Mouse (Mus musculus) right cerebral cortex, postnatal 25 days (tissue): ENCODE results near the gene Gm8011.
"Not testable (repeated sequence)": the region's sequence is repeated elsewhere in the genome, so short reads cannot be mapped to it uniquely, and the experiment has no call there.

Experiments
- DNase-seq: peaks from one replicate; pipeline ENCODE4 v3.0.0; 2022

The Gm8011 gene

GRCm38 (mm10) chr14:42463581-42463980 is at the start of gene Gm8011:
Gm8011 (plus strand) TSS chr14:42463881.
- DNase-seq: not testable (repeated sequence)

DNA sequence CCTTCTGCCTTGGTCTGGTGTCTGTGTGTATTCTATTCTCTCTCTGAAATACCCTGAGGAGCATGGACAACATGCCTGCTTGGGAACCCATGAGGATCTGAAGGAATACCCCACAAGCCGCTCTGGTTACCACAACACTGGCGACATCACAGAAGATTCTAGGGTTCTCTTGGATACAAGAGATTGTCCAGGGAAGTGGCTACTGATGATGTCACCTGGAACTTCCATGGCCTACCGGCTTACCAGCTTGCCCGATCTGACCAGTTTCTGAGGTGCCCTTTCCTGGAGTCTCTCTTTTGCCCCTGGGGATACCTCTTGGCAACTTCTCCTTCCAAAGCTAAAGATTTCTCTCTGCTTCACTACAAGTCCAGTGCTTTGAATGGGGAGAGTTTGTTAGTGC is 24.1 kb upstream of the Gm8011 start, which contains the start of gene Gm8005:
Gm8005 (minus strand) TSS at position 101 of the 400 bp plus-strand sequence.
- DNase-seq: not testable (repeated sequence)

- DNase-seq: not testable (repeated sequence)
Measured at GRCm38 (mm10) chr14:42502249-42502648, 38.6 kb downstream of the Gm8011 start, which contains the start of gene Gm8020. Gm8020 (minus strand) TSS chr14:42502349.
